Mouse (Mus musculus): ENCODE measurements at regions not wholly inside any gene's neighbourhood (a gene's known extent, or its start where the extent isn't known, plus 50 kb on each side); places are given as distances from the start of the nearest gene placed in this dataset.

- in situ Hi-C loops (cut with MboI, MseI), result loop anchor here in 1 of 2 experiments (10.0 kb wide), 1 partner anchor 610 kb away; no protein-coding TSS in a partner anchor
These were observed 59.8 kb upstream of the Zmynd11 start for GRCm38 (mm10) chr13:9824904-9825303.

GRCm38 (mm10) chr13:9817356-9817755 is 52.2 kb upstream of the Zmynd11 start:
- in situ Hi-C loops (cut with MboI, MseI), result no loop called here
